Mouse (Mus musculus): Measurements from ENCODE around the gene Cdh18.
"Not testable (repeated sequence)": the region's sequence is repeated elsewhere in the genome, so short reads cannot be mapped to it uniquely, and the experiment has no call there.

The Cdh18 gene

DNA sequence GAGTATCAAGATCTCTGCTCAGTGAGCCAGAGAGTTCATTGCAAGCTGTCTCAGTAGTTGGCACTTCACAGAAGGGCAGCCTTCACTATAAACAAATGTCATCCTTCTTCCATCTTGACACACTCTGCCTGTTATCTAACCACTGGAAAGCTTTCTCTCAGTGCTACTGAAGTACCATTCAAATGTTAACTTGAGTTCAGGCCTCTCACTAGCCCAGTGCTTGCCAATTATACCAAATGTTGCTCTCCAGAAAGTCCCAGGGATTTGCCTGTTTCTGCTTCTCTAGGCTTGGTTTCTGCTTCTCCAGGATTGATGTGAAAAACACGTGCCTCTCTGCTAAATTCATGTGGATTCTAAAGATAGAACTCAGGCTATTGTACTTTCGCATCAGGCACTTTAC lies 681.8 kb downstream of the Cdh18 start:
- no peak for DNase-seq

DNA sequence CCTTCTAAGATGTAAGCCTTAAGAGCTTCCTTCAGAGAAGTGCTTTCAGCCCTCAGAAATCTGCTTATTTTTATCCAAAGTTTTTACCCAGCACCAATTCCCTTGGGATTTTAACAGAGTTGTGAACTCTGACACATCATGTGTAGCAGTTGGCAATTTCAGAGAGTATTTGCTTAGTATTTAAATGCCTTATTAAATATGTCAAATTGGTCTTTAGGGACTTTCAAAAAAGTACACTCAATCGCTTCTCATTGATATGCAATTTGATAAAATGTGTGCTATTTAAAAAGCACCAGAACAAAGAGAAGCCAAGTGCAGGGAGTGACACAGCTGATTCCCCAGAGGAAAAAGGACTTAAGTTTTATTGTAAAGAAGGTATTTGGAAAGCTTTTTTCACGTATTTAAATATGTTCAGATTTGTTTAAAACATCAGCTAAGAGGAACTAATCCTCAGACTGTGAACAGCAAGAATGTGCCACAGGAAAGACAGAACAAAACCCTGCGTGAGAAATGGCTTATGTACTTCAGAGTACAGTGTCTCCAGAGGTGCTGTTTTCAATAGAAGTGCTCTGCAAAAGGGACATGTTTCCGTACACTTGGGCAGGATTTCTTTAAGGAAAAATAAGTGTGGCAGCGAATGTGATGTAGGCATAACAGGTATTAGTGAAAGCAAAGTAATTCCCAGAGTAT lies 709.1 kb downstream of the Cdh18 start:
- no peak for DNase-seq

DNA sequence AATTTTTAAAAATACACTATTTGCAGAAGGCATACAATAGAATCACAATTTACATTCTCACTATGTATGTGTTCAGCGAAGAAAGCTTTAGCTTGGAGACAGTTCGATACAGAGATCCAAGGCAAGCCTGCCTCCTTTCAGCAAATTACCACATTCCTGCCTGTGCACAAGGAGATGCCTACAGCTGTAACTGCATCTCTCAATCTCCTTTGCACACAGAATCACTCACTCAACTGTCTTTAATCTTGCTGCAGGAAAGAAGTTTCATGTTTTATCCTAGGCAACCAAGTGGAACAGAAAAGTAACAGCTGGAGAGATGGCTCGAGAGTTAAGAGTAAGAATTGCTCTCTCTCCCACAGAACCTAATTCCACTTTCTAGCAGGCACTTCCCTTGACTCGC lies 729.6 kb downstream of the Cdh18 start:
- DNase-seq = no peak

DNA sequence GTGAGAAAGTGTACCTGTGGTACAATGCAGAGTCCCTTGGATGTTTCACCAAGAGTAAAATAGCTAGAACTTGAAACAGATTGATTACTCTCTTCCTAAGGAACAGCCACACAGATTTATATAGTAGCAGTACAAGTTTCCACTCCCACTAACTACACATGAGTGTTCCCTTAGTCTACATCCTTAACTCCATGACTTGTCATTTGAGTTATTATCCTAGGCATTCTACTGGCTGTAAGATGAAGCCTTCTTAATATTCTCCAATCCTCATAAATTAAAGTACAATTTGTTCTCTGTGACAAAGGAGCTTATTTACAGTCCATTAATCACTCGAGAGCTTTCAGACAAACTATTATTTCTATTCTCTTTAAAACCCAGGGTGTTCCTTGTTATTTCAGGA lies 756.2 kb downstream of the Cdh18 start:
- DNase-seq = no peak

DNA sequence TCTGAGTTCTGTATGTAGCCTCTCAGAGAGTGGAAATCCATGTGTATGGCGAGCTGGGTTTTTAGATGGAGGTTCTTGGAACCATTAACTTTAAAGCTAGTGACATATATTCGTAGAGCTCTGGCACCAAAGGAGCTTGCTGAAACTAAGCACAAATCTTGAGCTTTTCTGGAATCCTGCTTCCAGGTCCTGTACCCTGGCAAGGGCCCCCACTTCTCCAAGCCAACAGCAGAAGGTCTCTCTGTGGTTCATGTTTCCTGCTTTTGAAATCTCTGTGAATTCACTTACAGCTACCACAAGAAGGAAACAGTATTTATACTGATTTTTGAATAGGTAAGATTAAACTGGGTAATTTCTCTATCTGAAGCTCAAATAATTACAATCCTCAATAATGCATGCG lies 767.9 kb downstream of the Cdh18 start:
- no peak for DNase-seq

DNA sequence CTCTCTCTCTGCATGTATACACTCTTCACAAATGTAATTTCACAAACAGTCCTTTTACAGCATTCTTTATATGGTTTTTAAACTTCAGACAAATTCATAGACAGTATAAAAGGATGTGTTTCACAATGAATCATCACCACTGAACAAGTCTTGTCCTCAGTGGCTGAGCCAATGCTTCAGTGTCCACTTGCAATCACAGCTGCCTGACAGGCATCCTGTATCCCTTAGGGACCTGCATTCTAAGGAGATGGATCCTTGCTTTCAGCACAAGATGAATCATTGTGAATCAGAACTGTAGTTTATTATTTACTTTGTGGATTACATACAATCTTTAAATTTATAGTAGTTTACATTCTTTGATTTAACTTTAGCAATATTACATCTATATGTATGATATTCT lies 768.6 kb downstream of the Cdh18 start:
- DNase-seq = no peak

DNA sequence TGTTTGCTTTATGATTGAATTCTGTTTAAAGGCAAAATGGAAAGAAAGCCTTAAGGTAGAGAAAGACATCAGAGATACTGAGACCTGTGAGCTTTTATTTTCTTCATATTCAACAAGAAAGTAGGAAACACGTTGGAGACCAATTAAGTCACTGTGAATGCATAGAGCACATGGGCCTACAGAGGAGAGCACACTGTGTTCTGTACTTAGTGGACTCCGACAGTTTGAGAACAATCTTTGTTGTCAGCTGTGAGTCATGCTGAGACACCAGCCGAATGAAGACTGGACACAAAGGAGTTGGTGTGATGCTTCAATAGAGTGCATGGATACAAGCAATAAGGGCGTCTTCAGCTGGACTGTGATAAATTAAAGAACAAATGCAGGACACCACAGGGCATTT lies 791.5 kb downstream of the Cdh18 start:
- not testable (repeated sequence) for DNase-seq

DNA sequence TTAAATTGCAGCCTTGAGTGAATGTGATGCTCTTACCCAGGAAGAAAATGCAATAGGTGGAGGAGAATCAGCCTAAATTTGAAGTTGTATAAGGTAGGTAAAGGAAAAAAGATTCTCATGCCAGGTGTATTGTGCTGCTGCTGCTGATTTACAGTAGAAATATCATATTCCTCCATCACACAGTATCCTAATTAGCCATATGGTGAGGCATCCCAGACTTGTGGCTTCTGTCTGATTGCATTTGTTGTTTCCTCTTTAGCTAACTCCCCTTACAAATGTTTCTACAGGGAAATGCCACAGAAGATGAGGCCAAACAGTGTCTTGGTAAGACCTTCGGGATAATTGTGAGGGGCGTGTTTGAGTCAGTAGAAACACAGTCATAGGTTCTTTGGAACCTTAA lies 802.3 kb downstream of the Cdh18 start:
- DNase-seq = no peak

DNA sequence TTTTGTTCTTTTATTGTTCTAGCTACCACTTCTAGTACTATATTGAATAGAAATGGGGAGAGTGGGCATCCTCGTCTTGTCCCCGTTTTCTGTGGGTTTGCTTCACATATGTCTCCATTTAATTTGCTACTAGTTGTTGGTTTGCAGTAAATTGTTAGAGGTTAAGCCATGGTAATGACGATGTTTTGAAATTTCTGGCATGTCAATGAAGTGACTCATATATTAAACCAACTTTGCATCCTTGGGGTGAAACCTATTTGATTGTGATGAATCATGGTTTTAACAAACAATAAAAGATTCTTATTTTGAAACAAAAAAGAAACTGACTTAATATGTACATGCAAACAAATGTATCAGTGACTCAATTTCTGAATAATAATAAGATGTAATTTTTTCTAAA lies 817.5 kb downstream of the Cdh18 start:
- no peak for DNase-seq

DNA sequence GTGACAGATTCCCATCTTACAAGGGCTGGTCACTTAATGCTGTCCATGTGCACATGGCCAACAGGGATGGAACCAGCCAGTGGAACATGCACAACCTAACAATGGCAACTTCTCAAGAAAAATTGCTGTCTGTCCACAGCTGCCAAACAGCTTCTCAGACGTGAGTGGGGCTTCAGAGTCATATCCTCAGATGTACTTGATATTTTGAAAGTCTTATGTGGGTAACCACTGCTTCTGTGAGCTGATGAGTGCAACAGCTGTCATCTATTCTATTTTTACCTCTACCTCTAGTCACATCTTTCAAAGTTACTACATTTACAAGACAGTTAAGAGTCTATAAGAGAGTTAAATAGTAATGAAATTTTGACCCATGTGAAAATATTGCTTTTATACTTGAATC lies 818.9 kb downstream of the Cdh18 start:
- no peak for DNase-seq

DNA sequence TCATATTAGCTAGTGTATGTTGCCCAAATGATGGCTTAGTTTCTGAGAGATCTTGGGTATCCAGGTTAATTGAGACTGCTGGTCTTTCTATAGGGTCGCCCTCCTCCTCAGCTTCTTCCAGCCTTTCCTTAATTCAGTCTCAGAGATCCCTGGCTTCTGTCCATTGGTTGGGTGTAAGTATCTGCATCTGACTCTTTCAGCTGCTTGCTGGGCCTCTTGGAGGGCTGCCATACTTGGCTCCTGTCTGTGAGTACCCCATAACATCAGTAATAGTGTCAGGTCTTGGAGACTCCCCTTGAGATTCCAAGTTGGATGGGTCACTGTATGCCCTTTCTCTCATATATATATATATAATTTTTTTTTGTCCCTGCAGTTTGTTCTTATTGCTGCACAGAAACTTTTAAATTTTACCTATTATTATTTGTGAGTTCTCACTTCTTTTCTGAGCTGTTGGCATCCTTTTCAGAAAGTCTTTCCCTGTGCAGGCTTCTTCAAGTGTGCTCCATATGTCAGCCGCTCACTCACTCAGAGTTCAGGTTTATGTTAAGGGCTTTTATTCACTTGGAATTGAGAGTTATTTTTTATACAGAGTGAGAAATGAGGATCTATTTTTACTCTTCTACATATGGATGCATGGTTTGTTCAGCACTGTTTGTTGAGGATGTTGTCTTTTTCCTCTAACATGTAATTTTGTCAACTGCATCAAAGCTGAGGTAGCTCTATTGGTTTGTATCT lies 829.4 kb downstream of the Cdh18 start:
- no peak for DNase-seq

DNA sequence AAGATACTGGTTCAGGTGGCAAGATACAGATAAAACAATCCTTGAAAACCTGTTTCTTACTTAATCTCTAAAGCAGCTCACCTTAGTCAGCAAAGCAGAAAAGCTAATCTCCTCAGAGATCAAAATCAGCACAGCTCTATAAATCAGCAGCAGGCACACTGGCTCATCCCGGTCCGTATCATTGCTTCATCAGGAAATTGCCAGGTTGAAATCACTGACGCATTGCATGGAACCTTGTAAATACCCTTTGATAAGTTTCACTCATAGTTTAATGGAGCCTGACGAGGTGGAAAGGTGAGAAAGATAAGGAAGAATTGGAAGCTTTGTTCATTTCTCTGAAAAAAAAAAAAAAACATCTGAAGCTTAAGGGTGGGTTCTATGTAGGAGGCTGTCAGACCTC lies 837.0 kb downstream of the Cdh18 start:
- no peak for DNase-seq

DNA sequence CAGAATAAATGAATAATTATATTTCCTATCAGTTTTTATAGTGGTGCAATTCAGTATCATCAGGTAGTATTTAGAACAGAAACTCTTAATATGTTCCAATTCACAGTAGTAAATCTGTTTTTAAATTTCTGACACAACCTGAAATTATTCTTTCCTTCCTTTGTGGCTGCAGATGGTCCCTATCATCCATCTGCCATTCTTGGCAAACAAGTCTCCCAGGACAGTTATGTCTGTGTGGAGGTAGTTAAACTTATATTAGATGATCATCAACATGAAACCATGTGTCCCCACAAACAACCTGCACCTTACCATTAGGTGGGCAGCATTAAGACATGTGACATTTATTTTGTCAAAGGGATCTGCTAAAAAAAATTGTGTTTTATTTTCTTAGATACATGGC lies 847.8 kb downstream of the Cdh18 start:
- no peak for DNase-seq

DNA sequence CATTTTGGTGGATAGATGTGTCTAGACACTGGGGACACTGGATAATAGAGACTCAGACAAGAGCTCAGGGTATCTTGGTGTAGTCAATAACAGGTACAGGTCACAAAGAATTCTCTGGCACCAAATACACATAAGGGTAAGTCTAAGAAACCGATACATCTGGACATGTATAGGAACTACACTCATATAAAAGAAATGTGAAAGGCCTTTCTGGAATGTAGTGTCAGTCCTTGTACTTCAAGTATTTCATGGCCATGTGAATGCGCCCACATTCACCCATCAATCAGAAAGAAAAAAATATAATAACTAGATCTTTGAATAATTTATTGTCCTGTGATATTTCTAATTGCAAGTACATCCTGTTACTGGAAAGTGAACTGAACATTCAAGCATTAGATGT lies 855.0 kb downstream of the Cdh18 start:
- DNase-seq = no peak

DNA sequence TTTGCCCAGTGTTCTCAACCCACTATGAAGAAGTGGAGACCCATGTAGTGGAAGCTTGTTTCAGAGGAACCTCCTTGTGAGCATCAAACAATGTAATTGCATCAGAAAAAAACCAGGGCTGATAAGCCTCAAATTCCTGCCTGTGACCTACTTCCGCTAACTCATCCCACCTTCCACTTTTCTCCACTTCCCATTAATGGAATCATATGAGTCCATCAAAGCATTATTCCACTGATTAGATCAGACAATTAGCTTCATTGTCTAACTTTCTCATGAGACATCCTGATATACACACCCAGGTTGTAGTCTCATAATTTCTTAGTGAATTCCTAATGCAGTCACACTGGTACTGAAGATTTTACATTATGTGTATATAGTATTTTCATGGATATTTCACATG lies 859.4 kb downstream of the Cdh18 start:
- DNase-seq = no peak

DNA sequence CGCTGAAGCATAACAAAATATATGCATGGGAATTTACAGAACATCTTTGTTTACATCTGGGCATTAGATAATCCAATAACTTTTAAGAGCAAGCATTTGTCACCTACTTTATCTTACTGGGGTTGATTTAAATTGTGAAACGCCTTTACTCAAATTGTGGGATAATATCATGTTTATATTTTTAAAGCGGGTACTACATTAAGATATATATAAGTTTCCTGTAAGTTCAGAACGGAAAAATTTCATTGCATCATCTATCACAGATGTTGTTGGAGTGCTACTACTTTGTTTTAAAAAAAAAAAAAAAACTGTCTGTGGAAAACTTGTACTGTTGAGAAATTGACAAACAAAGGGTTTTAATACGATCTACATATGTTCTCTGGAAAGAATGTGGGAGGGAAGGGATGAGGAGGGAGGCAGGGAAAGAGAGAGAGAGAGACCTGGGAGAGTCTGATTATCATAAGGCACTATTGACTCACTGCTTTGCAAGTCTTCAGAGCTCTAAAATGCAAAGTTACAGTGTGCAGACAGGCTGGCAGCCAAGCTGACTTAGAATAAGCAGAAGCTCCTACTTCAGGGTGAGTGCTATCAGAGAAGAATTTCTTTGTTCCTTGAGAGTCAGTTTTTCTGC lies 867.7 kb downstream of the Cdh18 start:
- DNase-seq = no peak

DNA sequence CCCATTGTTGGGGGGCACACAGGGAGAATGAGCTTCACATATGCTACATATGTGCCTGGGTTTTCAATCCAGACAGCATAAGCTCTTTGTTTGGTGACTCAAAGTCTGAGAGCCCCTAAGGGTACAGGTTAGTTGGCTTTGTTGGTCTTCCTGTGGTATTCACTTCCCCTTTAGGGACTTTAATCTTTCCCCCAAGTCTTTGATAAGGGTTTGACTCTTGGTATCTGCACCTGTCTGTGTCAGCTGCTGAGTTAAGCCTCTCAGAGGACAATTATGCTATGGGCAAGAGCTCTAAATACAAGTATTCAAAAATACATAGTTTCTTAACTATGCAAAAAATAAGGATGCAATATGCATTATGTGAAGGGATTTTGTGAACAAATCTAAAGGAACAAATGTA lies 869.3 kb downstream of the Cdh18 start:
- no peak for DNase-seq

DNA sequence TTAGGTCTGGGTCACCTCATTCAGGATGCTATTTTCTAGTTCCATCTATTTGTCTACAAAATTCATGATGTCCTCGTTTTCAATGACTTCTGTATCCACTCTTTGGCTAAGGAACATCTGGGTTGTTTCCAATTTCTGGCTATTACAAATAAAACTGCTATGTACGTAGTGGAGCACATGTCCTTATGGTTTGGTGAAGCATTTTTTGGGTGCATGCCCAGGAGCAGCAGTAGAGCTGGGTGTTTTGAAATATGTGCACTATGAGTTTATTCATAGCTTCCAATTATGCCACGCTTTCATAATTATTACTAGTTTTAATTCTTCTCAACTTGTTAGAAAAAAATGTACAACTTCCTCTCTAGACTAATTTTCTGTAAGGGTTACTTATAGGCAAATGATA lies 871.2 kb downstream of the Cdh18 start:
- DNase-seq = no peak

DNA sequence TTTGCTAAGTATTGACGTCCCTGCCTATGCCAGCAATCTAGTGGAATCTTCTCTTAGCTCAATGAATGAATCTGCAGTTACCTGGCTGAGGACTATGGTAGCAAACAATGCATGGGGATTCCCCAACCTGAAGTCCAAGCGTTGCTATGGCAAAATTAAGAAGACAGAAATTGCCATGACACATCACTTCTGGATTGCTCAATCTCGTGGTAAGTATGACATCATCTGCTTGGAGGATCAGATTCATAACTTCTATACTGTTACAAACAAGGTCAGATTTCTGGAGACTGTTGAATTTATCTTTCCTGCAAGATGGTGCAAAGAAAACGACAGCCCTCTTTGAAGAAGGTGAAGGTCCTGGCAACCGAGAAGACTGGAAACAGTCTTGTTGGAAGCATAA lies 881.2 kb downstream of the Cdh18 start:
- DNase-seq = no peak

DNA sequence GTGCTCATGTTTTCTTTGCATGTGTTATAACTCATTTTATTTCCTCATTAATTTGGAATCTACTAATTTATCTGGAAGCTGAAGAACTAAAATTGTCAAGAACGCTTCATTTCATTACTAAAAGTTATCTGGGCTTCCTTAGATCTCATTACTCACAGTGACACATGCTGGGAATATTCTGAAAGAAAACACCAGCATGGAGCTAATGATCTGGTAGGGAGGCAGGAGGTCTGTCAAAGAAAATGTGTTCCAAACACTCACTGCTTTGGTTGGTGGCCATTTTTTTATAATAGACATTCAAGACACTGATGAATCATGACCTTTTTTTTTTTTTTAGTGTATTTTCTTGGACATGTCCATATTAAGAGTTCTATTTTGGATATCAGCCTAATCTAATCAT lies 899.7 kb downstream of the Cdh18 start:
- DNase-seq = no peak

DNA sequence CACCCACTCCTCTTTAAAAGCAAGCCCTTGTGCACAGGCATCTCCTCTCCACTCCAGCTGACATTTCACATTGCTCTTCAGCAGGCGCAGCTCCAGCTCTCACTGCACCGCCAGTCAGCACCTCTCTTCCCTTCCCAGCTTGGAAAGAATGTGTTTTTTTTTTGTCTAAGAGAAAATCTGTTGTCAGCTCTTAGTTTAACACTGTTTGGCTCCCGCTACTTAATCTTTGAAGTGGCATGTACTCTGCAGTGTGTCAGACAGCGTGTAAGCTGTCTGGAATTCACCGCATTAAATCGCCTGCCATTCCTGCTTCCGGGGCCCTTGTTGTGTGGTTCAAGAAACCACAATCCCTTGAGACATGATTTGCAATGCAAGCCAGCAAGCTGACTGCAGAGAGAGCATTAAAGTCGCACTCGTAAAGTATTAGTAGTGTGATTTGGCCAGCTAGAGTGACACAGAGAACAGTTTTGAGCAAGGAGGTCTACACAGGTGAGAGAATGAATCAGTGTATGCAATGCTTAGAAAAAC lies 903.3 kb downstream of the Cdh18 start:
- no peak for DNase-seq

DNA sequence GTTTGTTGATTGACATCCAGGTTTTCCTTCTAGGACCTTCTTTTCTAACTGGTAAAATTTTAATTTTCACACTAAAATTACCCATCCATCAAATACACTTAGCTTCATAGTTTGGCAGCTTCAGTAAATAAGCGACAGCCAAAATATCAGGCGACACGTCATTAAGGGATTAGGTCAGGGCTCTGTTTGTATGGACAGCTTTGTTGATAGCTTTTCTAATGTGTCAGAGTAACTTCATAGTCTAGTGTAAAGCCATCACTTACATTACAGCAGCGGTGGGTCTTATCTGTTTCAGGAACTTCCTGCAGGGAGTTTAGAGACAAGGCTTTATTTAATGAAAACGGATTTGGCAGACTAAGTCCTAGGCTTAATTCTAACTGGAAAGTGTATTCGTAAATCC lies 904.5 kb downstream of the Cdh18 start:
- DNase-seq = no peak

DNA sequence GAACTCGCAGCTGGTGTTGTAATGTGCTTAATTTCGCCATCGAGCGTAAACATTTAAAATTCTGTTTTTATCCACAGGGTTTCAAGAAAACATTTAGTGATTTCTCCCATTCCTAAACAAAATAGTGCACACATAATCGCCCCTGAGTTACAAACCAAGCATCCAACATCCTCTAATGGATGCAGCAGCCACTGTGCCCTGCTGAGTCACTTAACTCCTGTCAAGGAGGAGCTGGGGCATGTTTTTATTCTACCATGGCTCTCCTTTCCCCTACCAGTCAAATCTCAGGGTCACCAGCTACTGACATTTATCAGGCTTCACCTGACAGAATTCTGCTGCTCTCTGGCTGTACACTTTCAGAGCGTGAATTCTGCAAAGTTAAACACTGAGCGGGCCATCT lies 906.5 kb downstream of the Cdh18 start:
- no peak for DNase-seq

DNA sequence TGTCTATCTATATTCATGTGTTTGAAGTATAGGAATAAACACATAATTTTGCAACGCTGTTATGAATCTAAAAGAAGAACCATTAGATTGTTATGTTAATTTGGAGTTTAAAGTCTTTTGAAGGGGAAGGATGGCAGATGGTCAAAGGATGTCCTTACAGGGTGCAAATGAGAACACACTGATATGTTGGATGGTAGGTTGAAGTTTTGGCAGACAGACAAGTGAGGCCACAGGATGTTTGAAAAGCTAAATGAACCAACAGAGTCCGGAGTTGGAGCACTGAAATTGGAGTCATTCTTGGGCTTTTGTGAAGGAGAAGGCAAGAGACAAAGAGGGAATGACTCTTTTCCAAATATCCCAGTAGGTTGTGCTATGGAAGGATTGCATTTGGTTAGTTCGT lies 908.6 kb downstream of the Cdh18 start:
- DNase-seq = no peak

All from kidney, adult 8-10 months (tissue).